Mouse (Mus musculus) erythroblast, embryonic 14.5 days (primary cell): ENCODE results near the gene Casp9.

ENCODE experiments used
- GATA1 ChIP-seq: IDR thresholded peaks from 2 replicates; pipeline ENCODE4 v1.6.1; 2012; ENCODE audit warnings: low read length, inconsistent platforms, mixed read lengths
- TAL1 ChIP-seq: IDR thresholded peaks from 3 replicates; pipeline ENCODE4 v1.6.1; 2012; ENCODE audit warnings: low read length, inconsistent platforms, mixed read lengths

- no peak for TF ChIP-seq GATA1
- no peak for TF ChIP-seq TAL1
Observed at GRCm38 (mm10) chr4:141816267-141816666, 22.9 kb downstream of the Casp9 start.
